In the genomic region with DNA sequence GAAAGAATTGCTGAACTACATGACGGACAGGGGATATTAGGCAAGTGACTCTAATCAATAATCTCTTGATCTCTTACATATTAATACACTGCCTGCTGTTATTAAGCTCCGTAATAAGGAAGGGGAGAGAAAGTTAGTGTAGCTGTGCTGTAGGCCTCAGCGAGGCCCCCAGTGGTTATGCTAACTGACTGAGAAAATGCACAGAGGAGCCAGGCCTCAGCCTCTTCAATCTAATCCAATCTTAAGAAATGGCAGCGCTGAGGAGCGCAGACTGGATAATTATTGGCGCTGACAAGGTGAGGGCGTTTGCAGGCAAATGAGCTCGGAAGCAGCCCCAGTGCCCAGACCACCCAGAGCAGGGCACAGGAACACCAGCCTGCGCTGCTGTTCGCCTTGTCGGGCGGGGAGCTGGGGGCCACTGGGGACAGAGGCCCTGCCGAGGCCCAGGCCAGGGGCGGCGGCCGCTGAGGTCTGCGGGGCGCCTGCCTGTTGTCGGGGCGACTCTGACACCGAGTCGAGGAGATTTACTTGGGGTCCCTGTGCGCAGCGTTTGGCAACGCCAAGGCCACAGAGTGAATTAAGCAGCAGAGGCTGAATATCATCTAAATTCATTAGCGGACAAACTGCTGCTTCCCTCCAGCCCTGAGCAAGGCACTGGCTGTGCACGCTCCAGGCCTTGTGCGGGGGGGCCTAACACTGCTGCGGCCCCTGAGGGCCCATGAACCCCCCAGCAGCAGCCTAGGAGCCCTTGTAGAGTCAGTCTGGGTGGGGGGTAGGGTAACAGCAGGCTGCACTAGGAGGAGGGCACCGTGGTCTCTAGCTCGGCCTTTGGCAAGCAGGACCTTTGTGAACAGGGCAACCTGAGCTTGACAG, we compare ENCODE assay signal across 12 mouse cellular contexts.
A peak's percentile ranks its signal among the peaks of the same experiment; 100 is the strongest.
DNase-seq lines count a peak whose midpoint lies in the region; ATAC-seq and TF ChIP-seq lines count a peak whose summit lies in the region.
"Had no signal": no experiment of that assay in that cellular context is flagged by ENCODE, and none has a peak within 500 bp of the region (broad histone marks: within the 10 kb centered on the region; RNA-seq: fewer than 3 reads in every experiment).

No protein-coding gene starts in this region.

- peak overlapping the region; percentile 34; the same call in 1 of the 2 replicates for H3K9ac ChIP-seq in kidney, embryonic 14.5 days (ENCODE audit: low read depth, low read length)
- peak overlapping the region; percentile 35 for H3K9ac ChIP-seq in embryonic facial prominence, embryonic 14.5 days (ENCODE audit: low read depth, low read length)
- peak overlapping the region; percentile 11; the same call in 1 of the 2 replicates for H3K9ac ChIP-seq in neural tube, embryonic 15.5 days (replicated peaks)
- H3K9ac ChIP-seq: liver, embryonic 15.5 days had no signal

- no peak for DNase-seq in kidney, postnatal 10 days
- DNase-seq in embryonic facial prominence, embryonic 14.5 days (ENCODE audit: low spot score): no peak
- DNase-seq in limb, embryonic 10.5 days (ENCODE audit: low spot score): peak; percentile 61
- no peak for DNase-seq in left cerebral cortex, adult 2 months (ENCODE audit: extremely low spot score in 1 of 2, low spot score in 2 of 2)
- DNase-seq in gastrocnemius, adult 8-10 months (ENCODE audit: low spot score in 2 of 2): no peak
- DNase-seq in adrenal gland, postnatal 36 days: no peak
- DNase-seq: cerebellum, adult 8-10 months; kidney, postnatal 4 days had no signal

- no peak; the same call in 1 of the 2 replicates for ATAC-seq in kidney, embryonic 14.5 days (ENCODE audit: low FRiP score, low TSS enrichment)
- no peak for ATAC-seq in embryonic facial prominence, embryonic 14.5 days (ENCODE audit: low read depth)
- peak; percentile 76 for ATAC-seq in neural tube, embryonic 15.5 days (ENCODE audit: low FRiP score)
- ATAC-seq: CD4-positive, CD25-positive, alpha-beta regulatory T cell, adult 4 months had no signal

- H3K27ac ChIP-seq in kidney, embryonic 14.5 days (ENCODE audit: low read depth, low read length): peak overlapping the region; percentile 37; the same call in 1 of the 2 replicates
- no peak overlapping the region for H3K27ac ChIP-seq in embryonic facial prominence, embryonic 14.5 days (replicated peaks; ENCODE audit: low read depth, low read length)
- peak overlapping the region; percentile 88 for H3K27ac ChIP-seq in limb, embryonic 10.5 days
- peak overlapping the region; percentile 71 for H3K27ac ChIP-seq in neural tube, embryonic 15.5 days (replicated peaks)
- no peak overlapping the region for H3K27ac ChIP-seq in left cerebral cortex, adult 2 months
- H3K27ac ChIP-seq: liver, embryonic 15.5 days had no signal

- peak overlapping the region; percentile 15; the same call in 1 of the 2 replicates for H3K4me2 ChIP-seq in kidney, embryonic 14.5 days (replicated peaks; ENCODE audit: low read depth, low read length)
- H3K4me2 ChIP-seq in embryonic facial prominence, embryonic 14.5 days (ENCODE audit: low read depth, low read length): peak overlapping the region; percentile 38
- H3K4me2 ChIP-seq in neural tube, embryonic 15.5 days: peak overlapping the region; percentile 43
- H3K4me2 ChIP-seq: liver, embryonic 15.5 days had no signal

- TF ChIP-seq CTCF in left cerebral cortex, adult 2 months (IDR thresholded peaks at IDR 0.05): no peak

- intact Hi-C loops in left cerebral cortex, adult 2 months (cut with DNase I): no loop called here

- H3K4me3 ChIP-seq in kidney, embryonic 14.5 days (ENCODE audit: low read length): no peak overlapping the region
- no peak overlapping the region for H3K4me3 ChIP-seq in embryonic facial prominence, embryonic 14.5 days (ENCODE audit: low read depth, low read length)
- H3K4me3 ChIP-seq in limb, embryonic 10.5 days: peak overlapping the region; percentile 26; the same call in 1 of the 2 replicates
- no peak overlapping the region for H3K4me3 ChIP-seq in neural tube, embryonic 15.5 days (replicated peaks)
- no peak overlapping the region for H3K4me3 ChIP-seq in left cerebral cortex, adult 2 months
- H3K4me3 ChIP-seq: liver, embryonic 15.5 days had no signal

- no peaks in the 10 kb centered on the region for H3K9me3 ChIP-seq in kidney, embryonic 14.5 days (ENCODE audit: control insufficient read depth, low read length)
- H3K9me3 ChIP-seq in embryonic facial prominence, embryonic 14.5 days (ENCODE audit: control insufficient read depth, low read length): 0 out of 2 replicates have a peak, but pooled peaks cover 6% of the 10 kb centered on the region
- no peaks in the 10 kb centered on the region for H3K9me3 ChIP-seq in limb, embryonic 10.5 days (replicated peaks)
- no peaks in the 10 kb centered on the region for H3K9me3 ChIP-seq in neural tube, embryonic 15.5 days (replicated peaks)
- H3K9me3 ChIP-seq: liver, embryonic 15.5 days had no signal

- WGBS in kidney, embryonic 14.5 days: 33% methylated on average over 31 of the region's 31 CpGs
- 34% methylated on average over 19 of the region's 31 CpGs for WGBS in embryonic facial prominence, embryonic 14.5 days
- 27% methylated on average over 31 of the region's 31 CpGs for WGBS in limb, embryonic 10.5 days
- WGBS in neural tube, embryonic 15.5 days: 13% methylated on average over 31 of the region's 31 CpGs

- H3K27me3 ChIP-seq in kidney, embryonic 14.5 days (ENCODE audit: control insufficient read depth, insufficient read depth, low read length): no peaks in the 10 kb centered on the region; the same call in 1 of the 2 replicates
- H3K27me3 ChIP-seq in embryonic facial prominence, embryonic 14.5 days (replicated peaks; ENCODE audit: control insufficient read depth, insufficient read depth, low read length): no peaks in the 10 kb centered on the region
- H3K27me3 ChIP-seq in limb, embryonic 10.5 days (ENCODE audit: low read depth, poor library complexity, severe bottlenecking): peaks cover 18% of the 10 kb centered on the region; the same call in 1 of the 2 replicates
- no peaks in the 10 kb centered on the region for H3K27me3 ChIP-seq in neural tube, embryonic 15.5 days (replicated peaks)
- H3K27me3 ChIP-seq: liver, embryonic 15.5 days had no signal

- peaks cover 18% of the 10 kb centered on the region for H3K4me1 ChIP-seq in kidney, embryonic 14.5 days (ENCODE audit: control insufficient read depth, insufficient read depth, low read length)
- peaks cover 29% of the 10 kb centered on the region for H3K4me1 ChIP-seq in embryonic facial prominence, embryonic 14.5 days (ENCODE audit: control insufficient read depth, insufficient read depth, low read length)
- peaks cover 53% of the 10 kb centered on the region for H3K4me1 ChIP-seq in limb, embryonic 10.5 days
- peaks cover 32% of the 10 kb centered on the region for H3K4me1 ChIP-seq in neural tube, embryonic 15.5 days
- H3K4me1 ChIP-seq: liver, embryonic 15.5 days had no signal

- H3K36me3 ChIP-seq in kidney, embryonic 14.5 days (ENCODE audit: control insufficient read depth, insufficient read depth, low read length): no peaks in the 10 kb centered on the region
- H3K36me3 ChIP-seq in embryonic facial prominence, embryonic 14.5 days (ENCODE audit: control insufficient read depth, insufficient read depth, low read length): no peaks in the 10 kb centered on the region
- H3K36me3 ChIP-seq in limb, embryonic 10.5 days: no peaks in the 10 kb centered on the region
- H3K36me3 ChIP-seq in neural tube, embryonic 15.5 days: no peaks in the 10 kb centered on the region
- H3K36me3 ChIP-seq: liver, embryonic 15.5 days had no signal

Comparison
In these comparisons a context has a peak if more than half of its experiments do, and no peak if none do; other contexts are left out.
1. H3K27ac ChIP-seq: peak in kidney, embryonic 14.5 days (single experiment), limb, embryonic 10.5 days (single experiment) and neural tube, embryonic 15.5 days (single experiment); none in embryonic facial prominence, embryonic 14.5 days (single experiment) and left cerebral cortex, adult 2 months (single experiment).
2. Peak in every context shown above with its lines, with median percentiles within 50 percentile points of each other: H3K4me2 ChIP-seq and H3K9ac ChIP-seq.